Mouse (Mus musculus) hindbrain, embryonic 15.5 days (tissue): ENCODE measurements around the gene Fastkd2. TPM values are rescaled to one million over a fixed set of nuclear protein-coding genes. Genes with fewer than 3 reads are reported as not detected.

Source experiments
- ATAC-seq: fragments of 200-750 bp; cut with Nextera tagmentation; 2 replicates; pipeline ENCODE4 v1.8.0; 2017; ENCODE audit warnings: low read depth, moderate number of reproducible peaks, moderate TSS enrichment; ENCODE audit not compliant: low FRiP score
- H3K27ac ChIP-seq: fragments of 300-500 bp; sonication (generic); replicated peaks from 2 replicates; pipeline ENCODE4 v1.5.1; 2015; ENCODE audit warnings: mild to moderate bottlenecking, inconsistent platforms
- H3K27me3 ChIP-seq: fragments of 300-500 bp; sonication (generic); 2 replicates; pipeline ENCODE4 v1.6.1; 2015; ENCODE audit warnings: control low read depth, inconsistent platforms
- H3K36me3 ChIP-seq: fragments of 300-500 bp; sonication (generic); 2 replicates; pipeline ENCODE4 v1.6.1; 2015; ENCODE audit warnings: control low read depth, inconsistent platforms
- H3K4me1 ChIP-seq: fragments of 300-500 bp; sonication (generic); replicated peaks from 2 replicates; pipeline ENCODE4 v1.6.1; 2015; ENCODE audit warnings: control low read depth, inconsistent platforms
- H3K4me2 ChIP-seq: fragments of 300-500 bp; sonication (generic); 2 replicates; pipeline ENCODE4 v1.6.1; 2015; ENCODE audit warnings: moderate library complexity, mild to moderate bottlenecking, inconsistent platforms
- H3K4me3 ChIP-seq: fragments of 300-500 bp; sonication (generic); 2 replicates; pipeline ENCODE4 v1.5.1; 2015; ENCODE audit warnings: mild to moderate bottlenecking, inconsistent platforms
- H3K9ac ChIP-seq: fragments of 300-500 bp; sonication (generic); 2 replicates; pipeline ENCODE4 v1.6.1; 2015; ENCODE audit warnings: inconsistent platforms
- H3K9me3 ChIP-seq: fragments of 300-500 bp; sonication (generic); 2 replicates; pipeline ENCODE4 v1.6.1; 2016; ENCODE audit warnings: control low read depth, inconsistent platforms
- WGBS: fragments of 180-500 bp; shearing (Covaris S2); methylation state at CpG from one replicate; pipeline ENCODE4 v1.1.7; 2015; 5-methylcytosine and 5-hydroxymethylcytosine counted together
- polyA plus RNA-seq: library from polyadenylated mRNA; unstranded; fragments of >200 nt; fragmentation: Nextera tagmentation; extraction: Ambion mirVana; gene quantifications from 2 replicates; pipeline ENCODE4 v1.2.1, GENCODE M21; 2015

Fastkd2 gene
- 35.1 and 35.2 TPM in 2 replicates for polyA plus RNA-seq

- H3K27me3 ChIP-seq = 0 out of 2 replicates have a peak, but pooled peaks cover 11% of the 10 kb centered on the region
- H3K4me3 ChIP-seq = peak within 1 kb of the TSS; percentile 63
- H3K27ac ChIP-seq = 0 out of 2 replicates have a peak within 1 kb of the TSS, but pooled peaks have one; percentile 50
- peak; percentile 94 for ATAC-seq
- H3K36me3 ChIP-seq = no peaks in the 10 kb centered on the region
- H3K4me2 ChIP-seq = peak within 1 kb of the TSS; percentile 74
- under 1% methylated on average over 31 of the region's 31 CpGs for WGBS
- peak within 1 kb of the TSS; percentile 62 for H3K9ac ChIP-seq
- H3K9me3 ChIP-seq = no peaks in the 10 kb centered on the region
- peaks cover 29% of the 10 kb centered on the region for H3K4me1 ChIP-seq
Measured at GRCm38 (mm10) chr1:63730240-63730771, at the start of gene Fastkd2, which contains the start of gene Mdh1b. Fastkd2 (plus strand) TSS chr1:63730614. Mdh1b (minus strand) TSS chr1:63730318.

- 92% methylated on average over 4 of the region's 4 CpGs for WGBS
- H3K9ac ChIP-seq = no peak within 1 kb of the TSS
Measured at GRCm38 (mm10) chr1:63686827-63687226, 43.6 kb upstream of the Fastkd2 start, which contains the start of gene Dytn. Dytn (minus strand) TSS chr1:63686927.

GRCm38 (mm10) chr1:63696861-63697260 lies 33.6 kb upstream of the Fastkd2 start:
- H3K9ac ChIP-seq = no peak overlapping the region
- 70% methylated on average over 3 of the region's 3 CpGs for WGBS
- H3K27ac ChIP-seq = no peak overlapping the region
- no peaks in the 10 kb centered on the region for H3K27me3 ChIP-seq
- H3K9me3 ChIP-seq = no peaks in the 10 kb centered on the region
- no peak overlapping the region for H3K4me3 ChIP-seq
- ATAC-seq = no peak
- no peaks in the 10 kb centered on the region for H3K36me3 ChIP-seq
- no peak overlapping the region for H3K4me2 ChIP-seq
- no peaks in the 10 kb centered on the region for H3K4me1 ChIP-seq

More at GRCm38 (mm10) chr1:63686827-63687226, 43.6 kb upstream of the Fastkd2 start, which contains the start of gene Dytn:
- Histone ChIP-seq H3K27me3 (no peaks in the 10 kb centered on the region), H3K4me2 (no peak within 1 kb of the TSS), H3K9me3 (no peaks in the 10 kb centered on the region), H3K4me3 (no peak within 1 kb of the TSS), H3K27ac (no peak within 1 kb of the TSS), H3K36me3 (no peaks in the 10 kb centered on the region), H3K4me1 (no peaks in the 10 kb centered on the region)
- no peak for ATAC-seq

DNA sequence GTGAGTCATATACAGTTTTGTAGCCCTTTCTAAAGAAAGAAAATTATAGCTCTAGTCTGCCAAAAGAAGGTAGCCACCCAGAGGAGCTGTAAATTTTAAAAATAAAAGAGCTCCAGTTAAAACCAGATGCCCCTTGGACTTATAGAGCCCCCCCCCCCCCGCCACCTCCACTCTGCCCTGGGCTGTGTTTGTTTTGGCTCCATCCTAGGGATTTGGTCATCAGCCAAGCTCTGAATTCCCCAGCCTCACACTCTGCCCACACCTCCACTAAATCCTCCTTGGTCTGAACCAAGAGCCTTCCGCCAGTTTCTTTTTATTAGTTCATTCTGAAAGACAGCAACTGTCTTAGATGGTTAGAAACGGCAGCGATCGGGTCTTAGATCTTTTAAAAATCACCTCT lies 24.7 kb upstream of the Fastkd2 start:
- H3K4me2 ChIP-seq = no peak overlapping the region
- no peak for ATAC-seq

DNA sequence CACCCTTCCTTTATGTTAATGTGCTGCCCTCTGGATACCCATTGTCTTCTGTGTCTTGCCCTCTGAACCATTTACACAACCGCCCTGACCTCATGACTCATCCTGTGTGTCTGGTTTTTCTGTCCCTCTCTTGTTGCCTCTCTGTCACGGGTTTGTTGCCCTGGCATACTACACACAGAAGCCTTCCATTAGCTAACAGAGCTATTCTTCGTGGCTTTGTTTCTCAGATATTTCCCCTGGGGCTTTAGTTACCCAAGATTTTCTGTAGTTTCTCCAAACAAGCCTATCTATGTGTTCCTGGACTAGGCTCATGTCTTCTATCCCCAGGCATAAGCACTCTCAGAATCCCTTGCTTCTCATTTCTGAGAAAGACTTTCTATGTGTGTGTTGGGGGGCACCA lies 21.5 kb upstream of the Fastkd2 start:
- ATAC-seq = no peak
- no peak overlapping the region for H3K4me2 ChIP-seq
- no peaks in the 10 kb centered on the region for H3K4me1 ChIP-seq
- H3K9me3 ChIP-seq = no peaks in the 10 kb centered on the region
- no peak overlapping the region for H3K9ac ChIP-seq
- no peak overlapping the region for H3K4me3 ChIP-seq
- no peak overlapping the region for H3K27ac ChIP-seq
- H3K27me3 ChIP-seq = no peaks in the 10 kb centered on the region
- no peaks in the 10 kb centered on the region for H3K36me3 ChIP-seq
- 51% methylated on average over 3 of the region's 3 CpGs for WGBS

More for the DNA sequence above, 24.7 kb upstream of the Fastkd2 start:
- H3K36me3 ChIP-seq = no peaks in the 10 kb centered on the region
- H3K27me3 ChIP-seq = no peaks in the 10 kb centered on the region
- H3K4me1 ChIP-seq = no peaks in the 10 kb centered on the region
- WGBS = 69% methylated on average over 5 of the region's 5 CpGs
- H3K9ac ChIP-seq = no peak overlapping the region
- H3K9me3 ChIP-seq = no peaks in the 10 kb centered on the region
- no peak overlapping the region for H3K27ac ChIP-seq
- H3K4me3 ChIP-seq = no peak overlapping the region

GRCm38 (mm10) chr1:63720161-63720560 lies 10.3 kb upstream of the Fastkd2 start:
- H3K4me1 ChIP-seq = no peaks in the 10 kb centered on the region
- H3K4me3 ChIP-seq = no peak overlapping the region
- WGBS = 87% methylated on average over 7 of the region's 7 CpGs
- H3K27ac ChIP-seq = no peak overlapping the region
- no peak for ATAC-seq
- no peaks in the 10 kb centered on the region for H3K9me3 ChIP-seq
- H3K36me3 ChIP-seq = no peaks in the 10 kb centered on the region
- H3K27me3 ChIP-seq = no peaks in the 10 kb centered on the region
- no peak overlapping the region for H3K9ac ChIP-seq
- H3K4me2 ChIP-seq = no peak overlapping the region

- Histone ChIP-seq H3K4me2 (peak overlapping the region; percentile 74), H3K27me3 (0 out of 2 replicates have a peak, but pooled peaks cover 11% of the 10 kb centered on the region), H3K27ac (0 out of 2 replicates have a peak overlapping the region, but pooled peaks have one; percentile 25), H3K36me3 (no peaks in the 10 kb centered on the region), H3K4me3 (peak overlapping the region; percentile 63), H3K9ac (peak overlapping the region; percentile 49), H3K4me1 (peaks cover 29% of the 10 kb centered on the region), H3K9me3 (no peaks in the 10 kb centered on the region)
- ATAC-seq = peak; percentile 21; the same call in 1 of the 2 replicates
- WGBS = 41% methylated on average over 8 of the region's 8 CpGs
Measured at GRCm38 (mm10) chr1:63729796-63730195, 618 bp upstream of the Fastkd2 start.

DNA sequence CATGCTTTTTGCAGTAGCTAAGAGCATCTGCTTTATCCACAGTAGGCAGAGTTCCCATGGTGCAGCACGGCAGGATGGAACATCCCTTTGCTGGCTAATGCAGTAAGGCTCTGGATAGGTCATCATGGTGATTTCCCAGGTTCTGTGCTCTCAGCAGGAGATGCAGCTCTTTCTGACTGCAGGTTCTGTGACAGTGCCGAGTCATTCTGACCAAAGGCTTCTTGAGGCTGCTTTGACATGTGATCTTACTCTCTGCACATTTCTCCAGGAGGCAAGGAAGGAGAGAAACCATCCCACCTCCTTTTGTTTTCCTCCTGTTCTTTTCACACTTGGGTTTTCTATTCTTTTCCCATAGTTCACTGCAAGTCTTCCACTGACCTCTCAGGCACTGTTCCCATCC lies 25.6 kb downstream of the Fastkd2 start:
- Histone ChIP-seq H3K9ac (no peak overlapping the region), H3K36me3 (peaks cover 15% of the 10 kb centered on the region), H3K4me1 (no peaks in the 10 kb centered on the region), H3K4me2 (no peak overlapping the region), H3K27me3 (no peaks in the 10 kb centered on the region), H3K4me3 (no peak overlapping the region), H3K9me3 (no peaks in the 10 kb centered on the region), H3K27ac (no peak overlapping the region)
- 60% methylated on average over 2 of the region's 2 CpGs for WGBS
- no peak for ATAC-seq

DNA sequence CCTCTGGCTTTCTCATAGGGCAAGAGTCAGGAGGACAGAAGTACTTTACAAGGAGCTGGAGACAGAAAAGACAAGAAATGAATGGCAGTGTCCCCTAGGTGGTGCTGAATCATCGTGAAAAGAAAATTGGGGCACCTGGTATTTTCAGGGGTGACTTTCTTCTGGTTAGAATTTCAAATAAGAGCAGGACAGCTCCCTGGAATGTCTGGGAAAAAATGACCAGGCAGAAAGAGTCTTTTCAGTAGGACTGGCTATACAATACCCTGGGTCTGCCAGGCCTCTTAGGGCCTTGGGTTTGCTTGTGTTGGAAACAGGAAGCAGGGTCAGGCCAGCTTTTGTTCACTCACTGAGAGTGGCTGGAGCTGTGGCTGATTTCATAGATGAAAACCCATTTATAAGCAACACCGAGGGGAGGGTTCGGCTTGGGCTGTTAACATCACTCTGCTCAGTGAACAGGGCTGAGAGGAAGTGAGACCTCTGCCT lies 32.8 kb downstream of the Fastkd2 start:
- Histone ChIP-seq H3K9ac (no peak overlapping the region), H3K27ac (peak overlapping the region; percentile 74), H3K4me1 (peaks cover 36% of the 10 kb centered on the region), H3K36me3 (no peaks in the 10 kb centered on the region), H3K9me3 (no peaks in the 10 kb centered on the region), H3K27me3 (no peaks in the 10 kb centered on the region), H3K4me3 (no peak overlapping the region), H3K4me2 (no peak overlapping the region)
- peak; percentile 89 for ATAC-seq
- WGBS = under 1% methylated on average over 3 of the region's 3 CpGs

DNA sequence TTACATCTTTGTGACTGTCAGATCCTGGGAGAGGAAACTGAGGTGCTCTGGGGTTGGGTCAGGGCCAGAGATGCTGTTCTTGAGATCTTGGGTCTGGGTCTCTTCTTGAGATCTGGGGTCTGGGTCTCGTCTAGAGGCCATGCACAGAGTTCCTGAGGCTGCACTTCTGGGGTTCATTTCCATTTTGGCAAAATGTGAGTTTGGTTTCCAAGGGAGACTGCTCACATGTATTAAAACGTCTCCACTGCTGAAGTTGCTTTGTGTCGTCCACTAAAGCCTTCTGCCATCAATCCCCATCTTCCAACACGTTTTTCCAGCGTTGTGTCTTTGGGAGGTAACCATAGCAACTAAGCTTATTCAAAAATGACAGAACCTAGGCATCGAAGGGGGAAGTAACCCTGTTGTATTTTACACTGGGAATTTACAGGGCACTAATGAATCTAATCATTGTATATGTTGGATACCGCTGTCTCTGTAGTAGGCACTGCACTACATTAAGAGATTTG lies 33.5 kb downstream of the Fastkd2 start:
- Histone ChIP-seq H3K4me1 (peaks cover 36% of the 10 kb centered on the region), H3K4me2 (peak overlapping the region; percentile 5; the same call in 1 of the 2 replicates), H3K36me3 (no peaks in the 10 kb centered on the region), H3K27me3 (no peaks in the 10 kb centered on the region), H3K9me3 (no peaks in the 10 kb centered on the region), H3K4me3 (no peak overlapping the region), H3K27ac (peak overlapping the region; percentile 74), H3K9ac (no peak overlapping the region)
- peak; percentile 50 for ATAC-seq
- 8% methylated on average over 7 of the region's 7 CpGs for WGBS

DNA sequence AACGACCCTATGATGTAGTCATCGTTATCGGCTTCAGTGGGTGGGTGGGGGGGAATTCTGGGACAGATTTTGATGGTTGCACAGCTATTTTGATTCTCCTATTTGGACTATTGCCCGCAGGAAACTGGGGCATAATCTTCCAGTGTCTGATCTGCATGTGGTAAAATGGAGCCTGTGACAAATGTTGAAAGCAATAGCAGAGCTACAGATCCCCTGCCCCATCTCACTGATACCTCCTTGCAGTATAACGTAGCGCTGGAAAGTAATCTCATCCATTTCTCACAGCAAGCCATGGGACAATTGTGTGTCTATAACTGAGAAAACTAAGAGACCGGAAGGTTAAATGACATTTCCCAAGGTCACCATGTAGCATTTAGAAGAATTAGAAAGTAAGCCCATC lies 34.0 kb downstream of the Fastkd2 start:
- H3K27ac ChIP-seq = peak overlapping the region; percentile 74
- ATAC-seq = no peak
- 0 out of 2 replicates have a peak overlapping the region, but pooled peaks have one; percentile 5 for H3K4me2 ChIP-seq
- H3K36me3 ChIP-seq = no peaks in the 10 kb centered on the region
- H3K9me3 ChIP-seq = no peaks in the 10 kb centered on the region
- H3K9ac ChIP-seq = no peak overlapping the region
- WGBS = 32% methylated on average over 7 of the region's 7 CpGs
- H3K27me3 ChIP-seq = no peaks in the 10 kb centered on the region
- peaks cover 36% of the 10 kb centered on the region for H3K4me1 ChIP-seq
- no peak overlapping the region for H3K4me3 ChIP-seq

GRCm38 (mm10) chr1:63768112-63768511 lies 37.7 kb downstream of the Fastkd2 start:
- Histone ChIP-seq H3K27ac (no peak overlapping the region; the same call in 1 of the 2 replicates), H3K9ac (no peak overlapping the region), H3K4me2 (no peak overlapping the region), H3K9me3 (no peaks in the 10 kb centered on the region), H3K27me3 (no peaks in the 10 kb centered on the region), H3K4me1 (peaks cover 46% of the 10 kb centered on the region), H3K4me3 (no peak overlapping the region), H3K36me3 (no peaks in the 10 kb centered on the region)
- no peak for ATAC-seq
- WGBS = 64% methylated on average over 8 of the region's 8 CpGs
